In the genomic region with DNA sequence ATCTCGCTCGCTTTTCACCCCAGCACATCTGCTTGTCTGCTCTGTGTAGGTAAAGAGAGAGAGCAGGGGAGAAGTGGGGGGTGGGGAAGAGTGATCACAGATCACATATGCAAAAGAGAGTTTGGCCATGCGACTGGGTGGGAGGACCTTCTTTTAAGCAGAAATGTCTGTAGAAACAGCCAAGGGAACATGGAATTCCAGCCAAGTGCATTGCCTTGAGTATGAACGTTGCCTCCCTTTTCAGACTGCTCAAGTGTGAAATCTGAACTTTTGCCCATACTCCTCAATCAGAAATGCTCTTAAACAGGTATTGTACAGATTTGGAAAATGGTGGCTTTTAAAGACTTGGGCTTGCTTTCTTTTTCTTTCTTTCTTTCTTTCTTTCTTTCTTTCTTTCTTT, we compare ENCODE assay signal across 18 mouse cellular contexts.
A peak's percentile ranks its signal among the peaks of the same experiment; 100 is the strongest.
DNase-seq lines count a peak whose midpoint lies in the region; ATAC-seq and TF ChIP-seq lines count a peak whose summit lies in the region.
"Had no signal": no experiment of that assay in that cellular context is flagged by ENCODE, and none has a peak within 500 bp of the region (broad histone marks: within the 10 kb centered on the region; RNA-seq: fewer than 3 reads in every experiment).

No protein-coding gene starts in this region.

- ATAC-seq in CD4-positive, CD25-positive, alpha-beta regulatory T cell, adult 4 months: no peak
- no peak for ATAC-seq in kidney, embryonic 14.5 days (ENCODE audit: low FRiP score, low TSS enrichment)
- no peak for ATAC-seq in limb, embryonic 14.5 days (ENCODE audit: low FRiP score, low read depth)
- peak; percentile 47; the same call in 1 of the 2 replicates for ATAC-seq in stomach, embryonic 16.5 days (ENCODE audit: insufficient read depth, low FRiP score)
- ATAC-seq: intestine, embryonic 15.5 days; liver, embryonic 12.5 days had no signal

- WGBS in kidney, embryonic 14.5 days: 75% methylated on average over 4 of the region's 4 CpGs
- 78% methylated on average over 4 of the region's 4 CpGs for WGBS in limb, embryonic 14.5 days
- WGBS in limb, embryonic 10.5 days: 96% methylated on average over 4 of the region's 4 CpGs
- 53% methylated on average over 4 of the region's 4 CpGs for WGBS in stomach, embryonic 16.5 days

- H3K4me2 ChIP-seq in kidney, embryonic 14.5 days (replicated peaks; ENCODE audit: low read depth, low read length): no peak overlapping the region
- no peak overlapping the region for H3K4me2 ChIP-seq in limb, embryonic 14.5 days (replicated peaks; ENCODE audit: low read depth, low read length, severe bottlenecking)
- no peak overlapping the region for H3K4me2 ChIP-seq in stomach, embryonic 16.5 days (ENCODE audit: low read depth, low read length)
- H3K4me2 ChIP-seq: heart, embryonic 15.5 days; hindbrain, embryonic 15.5 days; intestine, embryonic 15.5 days; liver, embryonic 12.5 days; midbrain, embryonic 12.5 days had no signal

- H3K9ac ChIP-seq in kidney, embryonic 14.5 days (ENCODE audit: low read depth, low read length): no peak overlapping the region
- no peak overlapping the region for H3K9ac ChIP-seq in limb, embryonic 14.5 days (ENCODE audit: low read depth, low read length, severe bottlenecking)
- H3K9ac ChIP-seq in stomach, embryonic 16.5 days (ENCODE audit: low read length): no peak overlapping the region
- H3K9ac ChIP-seq: heart, embryonic 15.5 days; hindbrain, embryonic 15.5 days; intestine, embryonic 15.5 days; liver, embryonic 12.5 days; midbrain, embryonic 12.5 days had no signal

- no peaks in the 10 kb centered on the region for H3K36me3 ChIP-seq in kidney, embryonic 14.5 days (ENCODE audit: control insufficient read depth, insufficient read depth, low read length)
- no peaks in the 10 kb centered on the region for H3K36me3 ChIP-seq in limb, embryonic 14.5 days (ENCODE audit: control insufficient read depth, insufficient read depth, low read length)
- H3K36me3 ChIP-seq in limb, embryonic 10.5 days: no peaks in the 10 kb centered on the region
- H3K36me3 ChIP-seq in stomach, embryonic 16.5 days (ENCODE audit: control insufficient read depth, insufficient read depth, low read length): 0 out of 2 replicates have a peak, but pooled peaks cover 2% of the 10 kb centered on the region
- H3K36me3 ChIP-seq: heart, embryonic 15.5 days; hindbrain, embryonic 15.5 days; intestine, embryonic 15.5 days; midbrain, embryonic 12.5 days had no signal

- TF ChIP-seq POLR2A in limb, embryonic 14.5 days (IDR thresholded peaks at IDR 0.05; ENCODE audit: borderline replicate concordance, extremely low read depth, insufficient read depth, insufficient read length): no peak

- DNase-seq in CD4-positive, CD25-positive, alpha-beta regulatory T cell, adult 2 months (ENCODE audit: low read depth, low spot score): peak; percentile 36
- DNase-seq in kidney, adult 11 months: peak; percentile 38
- peak; percentile 74 for DNase-seq in limb, embryonic 14.5 days (ENCODE audit: low spot score)
- DNase-seq in limb, embryonic 10.5 days (ENCODE audit: low spot score): no peak
- DNase-seq: adrenal gland, postnatal 25 days; cerebellum, adult 9-10 months; gastrocnemius, postnatal 36 days; lung, adult 18-20 months; thymus, adult 18-20 months; thymus, postnatal 36 days had no signal

- no peak overlapping the region for H3K27ac ChIP-seq in kidney, embryonic 14.5 days (ENCODE audit: low read depth, low read length)
- H3K27ac ChIP-seq in limb, embryonic 14.5 days (replicated peaks; ENCODE audit: low read depth, low read length): no peak overlapping the region
- H3K27ac ChIP-seq in limb, embryonic 10.5 days: no peak overlapping the region
- H3K27ac ChIP-seq in stomach, embryonic 16.5 days (ENCODE audit: low read length): peak overlapping the region; percentile 66; the same call in 1 of the 2 replicates
- H3K27ac ChIP-seq: heart, embryonic 15.5 days; hindbrain, embryonic 15.5 days; intestine, embryonic 15.5 days; liver, embryonic 12.5 days; midbrain, embryonic 12.5 days had no signal

- H3K4me3 ChIP-seq in kidney, embryonic 14.5 days (ENCODE audit: low read length): no peak overlapping the region
- no peak overlapping the region for H3K4me3 ChIP-seq in limb, embryonic 14.5 days (replicated peaks; ENCODE audit: low read length)
- no peak overlapping the region for H3K4me3 ChIP-seq in limb, embryonic 10.5 days
- H3K4me3 ChIP-seq in stomach, embryonic 16.5 days (replicated peaks; ENCODE audit: low read length): no peak overlapping the region
- H3K4me3 ChIP-seq: heart, embryonic 15.5 days; hindbrain, embryonic 15.5 days; intestine, embryonic 15.5 days; liver, embryonic 12.5 days; midbrain, embryonic 12.5 days had no signal

- H3K4me1 ChIP-seq in kidney, embryonic 14.5 days (ENCODE audit: control insufficient read depth, insufficient read depth, low read length): peaks cover 1% of the 10 kb centered on the region; the same call in 1 of the 2 replicates
- H3K4me1 ChIP-seq in limb, embryonic 14.5 days (ENCODE audit: control insufficient read depth, insufficient read depth, low read length): peaks cover 11% of the 10 kb centered on the region
- H3K4me1 ChIP-seq in limb, embryonic 10.5 days: 0 out of 2 replicates have a peak, but pooled peaks cover 3% of the 10 kb centered on the region
- H3K4me1 ChIP-seq in stomach, embryonic 16.5 days (ENCODE audit: control insufficient read depth, insufficient read depth, low read length): peaks cover 8% of the 10 kb centered on the region
- H3K4me1 ChIP-seq: hindbrain, embryonic 15.5 days; midbrain, embryonic 12.5 days had no signal

- H3K9me3 ChIP-seq in kidney, embryonic 14.5 days (ENCODE audit: control insufficient read depth, low read length): no peaks in the 10 kb centered on the region
- no peaks in the 10 kb centered on the region for H3K9me3 ChIP-seq in limb, embryonic 14.5 days (ENCODE audit: control insufficient read depth, low read length)
- no peaks in the 10 kb centered on the region for H3K9me3 ChIP-seq in limb, embryonic 10.5 days (replicated peaks)
- H3K9me3 ChIP-seq in stomach, embryonic 16.5 days (replicated peaks; ENCODE audit: control insufficient read depth, low read length): no peaks in the 10 kb centered on the region
- H3K9me3 ChIP-seq: heart, embryonic 15.5 days; hindbrain, embryonic 15.5 days; intestine, embryonic 15.5 days; liver, embryonic 12.5 days; midbrain, embryonic 12.5 days had no signal

- no peaks in the 10 kb centered on the region for H3K27me3 ChIP-seq in kidney, embryonic 14.5 days (ENCODE audit: control insufficient read depth, insufficient read depth, low read length)
- H3K27me3 ChIP-seq in limb, embryonic 14.5 days (ENCODE audit: control insufficient read depth, insufficient read depth, low read length): no peaks in the 10 kb centered on the region
- no peaks in the 10 kb centered on the region for H3K27me3 ChIP-seq in limb, embryonic 10.5 days (ENCODE audit: low read depth, poor library complexity, severe bottlenecking)
- no peaks in the 10 kb centered on the region for H3K27me3 ChIP-seq in stomach, embryonic 16.5 days (ENCODE audit: control insufficient read depth, insufficient read depth, low read length)
- H3K27me3 ChIP-seq: heart, embryonic 15.5 days; hindbrain, embryonic 15.5 days; intestine, embryonic 15.5 days; midbrain, embryonic 12.5 days had no signal
